ENCODE assay signal across 18 mouse cellular contexts in genomic region chr6:90429911-90430310, GRCm38 (mm10). TPM values are rescaled to one million over a fixed set of nuclear protein-coding genes. Genes with fewer than 3 reads are reported as not detected.
DNase-seq lines count a peak whose midpoint lies in the region; ATAC-seq and TF ChIP-seq lines count a peak whose summit lies in the region.
"Had no signal": no experiment of that assay in that cellular context is flagged by ENCODE, and none has a peak within 500 bp of the region (broad histone marks: within the 10 kb centered on the region; RNA-seq: fewer than 3 reads in every experiment).

No protein-coding gene starts in this region.

- no peak overlapping the region for H3K9ac ChIP-seq in midbrain, embryonic 14.5 days (replicated peaks; ENCODE audit: low read length)
- H3K9ac ChIP-seq in midbrain, embryonic 15.5 days, result no peak overlapping the region
- H3K9ac ChIP-seq in neural tube, embryonic 15.5 days (replicated peaks), result no peak overlapping the region
- H3K9ac ChIP-seq: limb, embryonic 13.5 days had no signal

- H3K4me3 ChIP-seq in layer of hippocampus, adult 2 months, result no peak overlapping the region
- no peak overlapping the region for H3K4me3 ChIP-seq in midbrain, embryonic 14.5 days (replicated peaks; ENCODE audit: low read depth, low read length)
- no peak overlapping the region for H3K4me3 ChIP-seq in midbrain, embryonic 15.5 days
- no peak overlapping the region for H3K4me3 ChIP-seq in left cerebral cortex, adult 2 months
- no peak overlapping the region for H3K4me3 ChIP-seq in neural tube, embryonic 15.5 days (replicated peaks)
- H3K4me3 ChIP-seq in limb, embryonic 10.5 days, result no peak overlapping the region
- H3K4me3 ChIP-seq: hindbrain, embryonic 10.5 days; limb, embryonic 13.5 days had no signal

- no peak for TF ChIP-seq CTCF in layer of hippocampus, adult 2 months (conservative IDR thresholded peaks at IDR 0.05)
- no peak for TF ChIP-seq CTCF in left cerebral cortex, adult 2 months (IDR thresholded peaks at IDR 0.05)

- H3K4me1 ChIP-seq in midbrain, embryonic 14.5 days (ENCODE audit: control insufficient read depth, insufficient read depth, low read length), result peaks cover 6% of the 10 kb centered on the region; the same call in 1 of the 2 replicates
- H3K4me1 ChIP-seq in midbrain, embryonic 15.5 days, result peaks cover 15% of the 10 kb centered on the region
- peaks cover 14% of the 10 kb centered on the region for H3K4me1 ChIP-seq in neural tube, embryonic 15.5 days
- peaks cover 14% of the 10 kb centered on the region for H3K4me1 ChIP-seq in limb, embryonic 10.5 days

- H3K27ac ChIP-seq in layer of hippocampus, adult 2 months, result peak overlapping the region; percentile 53
- no peak overlapping the region for H3K27ac ChIP-seq in midbrain, embryonic 14.5 days (replicated peaks; ENCODE audit: low read depth, low read length)
- H3K27ac ChIP-seq in midbrain, embryonic 15.5 days, result no peak overlapping the region
- peak overlapping the region; percentile 47 for H3K27ac ChIP-seq in left cerebral cortex, adult 2 months
- H3K27ac ChIP-seq in neural tube, embryonic 15.5 days (replicated peaks), result no peak overlapping the region
- no peak overlapping the region for H3K27ac ChIP-seq in limb, embryonic 10.5 days
- H3K27ac ChIP-seq: hindbrain, embryonic 10.5 days; limb, embryonic 13.5 days had no signal

- H3K9me3 ChIP-seq in midbrain, embryonic 14.5 days (ENCODE audit: control insufficient read depth, low read length), result no peaks in the 10 kb centered on the region
- no peaks in the 10 kb centered on the region for H3K9me3 ChIP-seq in midbrain, embryonic 15.5 days
- no peaks in the 10 kb centered on the region for H3K9me3 ChIP-seq in neural tube, embryonic 15.5 days (replicated peaks)
- no peaks in the 10 kb centered on the region for H3K9me3 ChIP-seq in limb, embryonic 10.5 days (replicated peaks)
- H3K9me3 ChIP-seq: hindbrain, embryonic 10.5 days; limb, embryonic 13.5 days had no signal

- H3K36me3 ChIP-seq in midbrain, embryonic 14.5 days (ENCODE audit: control insufficient read depth, insufficient read depth, low read length), result no peaks in the 10 kb centered on the region
- no peaks in the 10 kb centered on the region for H3K36me3 ChIP-seq in midbrain, embryonic 15.5 days (replicated peaks)
- no peaks in the 10 kb centered on the region for H3K36me3 ChIP-seq in neural tube, embryonic 15.5 days
- no peaks in the 10 kb centered on the region for H3K36me3 ChIP-seq in limb, embryonic 10.5 days
- H3K36me3 ChIP-seq: hindbrain, embryonic 10.5 days; limb, embryonic 13.5 days had no signal

- H3K4me2 ChIP-seq in midbrain, embryonic 14.5 days (ENCODE audit: low read length), result no peak overlapping the region
- no peak overlapping the region for H3K4me2 ChIP-seq in midbrain, embryonic 15.5 days
- no peak overlapping the region for H3K4me2 ChIP-seq in neural tube, embryonic 15.5 days
- H3K4me2 ChIP-seq: limb, embryonic 13.5 days had no signal

- intact Hi-C loops in left cerebral cortex, adult 2 months (cut with DNase I), result loop anchor here (5.0 to 10.0 kb wide), 3 partner anchors 82 to 755 kb away; no protein-coding TSS in a partner anchor
- intact Hi-C loops in left cerebral cortex, postnatal 36 days (cut with DNase I), result loop anchor here (5.0 to 10.0 kb wide), 2 partner anchors 102 to 755 kb away; no protein-coding TSS in a partner anchor

- no peak for ATAC-seq in midbrain, embryonic 14.5 days (ENCODE audit: low FRiP score, low TSS enrichment)
- no peak for ATAC-seq in midbrain, embryonic 15.5 days (replicated peaks)
- no peak for ATAC-seq in neural tube, embryonic 15.5 days (ENCODE audit: low FRiP score)
- ATAC-seq: forebrain, embryonic 14.5 days; inflammation-experienced regulatory T-cells, adult 6 months; midbrain, embryonic 16.5 days had no signal

- WGBS in midbrain, embryonic 14.5 days, result 49% methylated on average over 14 of the region's 14 CpGs
- 55% methylated on average over 14 of the region's 14 CpGs for WGBS in midbrain, embryonic 15.5 days
- WGBS in neural tube, embryonic 15.5 days, result 62% methylated on average over 14 of the region's 14 CpGs
- WGBS in limb, embryonic 10.5 days, result 90% methylated on average over 14 of the region's 14 CpGs

- no peaks in the 10 kb centered on the region; the same call in 1 of the 2 replicates for H3K27me3 ChIP-seq in midbrain, embryonic 14.5 days (ENCODE audit: control insufficient read depth, insufficient read depth, low read length)
- no peaks in the 10 kb centered on the region for H3K27me3 ChIP-seq in midbrain, embryonic 15.5 days (replicated peaks)
- peaks cover 10% of the 10 kb centered on the region; the same call in 1 of the 2 replicates for H3K27me3 ChIP-seq in neural tube, embryonic 15.5 days (replicated peaks)
- peaks cover 28% of the 10 kb centered on the region for H3K27me3 ChIP-seq in limb, embryonic 10.5 days (ENCODE audit: low read depth, poor library complexity, severe bottlenecking)

- no peak for DNase-seq in layer of hippocampus, adult 2 months (ENCODE audit: low spot score in 2 of 2)
- DNase-seq in layer of hippocampus, adult 9-10 months (ENCODE audit: low spot score), result no peak
- DNase-seq in midbrain, embryonic 14.5 days, result peak; percentile 41
- DNase-seq in left cerebral cortex, adult 2 months (ENCODE audit: extremely low spot score in 1 of 2, low spot score in 2 of 2), result peak in 1 of 2 experiments; percentile 51
- DNase-seq in left cerebral cortex, postnatal 36 days (ENCODE audit: low spot score in 2 of 2), result peak; percentile 54 to 70
- no peak for DNase-seq in limb, embryonic 10.5 days (ENCODE audit: low spot score)
- DNase-seq: cerebellum, postnatal 10 days; heart, adult 18-20 months; thymus, adult 18-20 months had no signal

RNA-seq across cellular contexts. Expression of gene Cfap100, which starts 1.3 kb away (rescaled TPM):
- total RNA-seq in layer of hippocampus, adult 2 months (2021), result 10 to 100 TPM; 16.3 to 18.7 TPM
- 7.2 and 11.1 TPM in 2 replicates for polyA plus RNA-seq in midbrain, embryonic 14.5 days (2014; fragmentation: Nextera tagmentation; extraction: Ambion mirVana)
- 7.8 and 8.1 TPM in 2 replicates for polyA plus RNA-seq in midbrain, embryonic 15.5 days (2015; fragmentation: Nextera tagmentation; extraction: Ambion mirVana)
- 1 to 10 TPM; 4.5 to 6.5 TPM for total RNA-seq in left cerebral cortex, adult 2 months (2021)
- total RNA-seq in left cerebral cortex, postnatal 36 days (2021), result 1 to 10 TPM; 5.3 to 7.4 TPM
- polyA plus RNA-seq in neural tube, embryonic 15.5 days (2015; fragmentation: Nextera tagmentation; extraction: Ambion mirVana), result 7.5 and 7.7 TPM in 2 replicates
- polyA plus RNA-seq in limb, embryonic 10.5 days (2016; fragmentation: Nextera tagmentation; extraction: Ambion mirVana), result 0.30 and 0.64 TPM in 2 replicates
- total RNA-seq: megakaryocyte, adult 5-6 weeks; MEL had no signal

RNA-seq across cellular contexts. Expression of gene Klf15, which starts 32.5 kb away (rescaled TPM):
- total RNA-seq in layer of hippocampus, adult 2 months (2021), result 10 to 100 TPM; 29.9 to 33.8 TPM
- 13.9 and 14.2 TPM in 2 replicates for polyA plus RNA-seq in midbrain, embryonic 14.5 days (2014; fragmentation: Nextera tagmentation; extraction: Ambion mirVana)
- polyA plus RNA-seq in midbrain, embryonic 15.5 days (2015; fragmentation: Nextera tagmentation; extraction: Ambion mirVana), result 13.6 and 15.5 TPM in 2 replicates
- 10 to 100 TPM; 29.0 to 34.4 TPM for total RNA-seq in left cerebral cortex, adult 2 months (2021)
- total RNA-seq in left cerebral cortex, postnatal 36 days (2021), result 10 to 100 TPM; 26.4 to 27.2 TPM
- polyA plus RNA-seq in neural tube, embryonic 15.5 days (2015; fragmentation: Nextera tagmentation; extraction: Ambion mirVana), result 16.9 and 18.5 TPM in 2 replicates
- polyA plus RNA-seq in limb, embryonic 10.5 days (2016; fragmentation: Nextera tagmentation; extraction: Ambion mirVana), result 4.3 and 7.5 TPM in 2 replicates
- total RNA-seq: megakaryocyte, adult 5-6 weeks; MEL had no signal
- polyA plus RNA-seq: inflammation-experienced regulatory T-cells, adult 6 months had no signal

RNA-seq across cellular contexts. Expression of gene Aldh1l1, which starts 56.3 kb away (rescaled TPM):
- 10 to 100 TPM; 39.3 to 45.2 TPM for total RNA-seq in layer of hippocampus, adult 2 months (2021)
- 44.5 and 51.9 TPM in 2 replicates for polyA plus RNA-seq in midbrain, embryonic 14.5 days (2014; fragmentation: Nextera tagmentation; extraction: Ambion mirVana)
- 49.9 and 58.7 TPM in 2 replicates for polyA plus RNA-seq in midbrain, embryonic 15.5 days (2015; fragmentation: Nextera tagmentation; extraction: Ambion mirVana)
- total RNA-seq in left cerebral cortex, adult 2 months (2021), result 10 to 100 TPM; 62.6 to 66.0 TPM
- 10 to 100 TPM; 56.0 to 67.0 TPM for total RNA-seq in left cerebral cortex, postnatal 36 days (2021)
- 60.1 and 68.2 TPM in 2 replicates for polyA plus RNA-seq in neural tube, embryonic 15.5 days (2015; fragmentation: Nextera tagmentation; extraction: Ambion mirVana)
- polyA plus RNA-seq in limb, embryonic 10.5 days (2016; fragmentation: Nextera tagmentation; extraction: Ambion mirVana), result 1.6 and 1.7 TPM in 2 replicates

Comparison
In these comparisons a context has a peak if more than half of its experiments do, and no peak if none do; other contexts are left out.
1. DNase-seq: peak in midbrain, embryonic 14.5 days (single experiment) and left cerebral cortex, postnatal 36 days (2 of 2); none in layer of hippocampus, adult 2 months (0 of 2), layer of hippocampus, adult 9-10 months (single experiment) and limb, embryonic 10.5 days (single experiment).
2. H3K27ac ChIP-seq: peak in layer of hippocampus, adult 2 months (single experiment) and left cerebral cortex, adult 2 months (single experiment); none in midbrain, embryonic 14.5 days (single experiment), midbrain, embryonic 15.5 days (single experiment), neural tube, embryonic 15.5 days (single experiment) and limb, embryonic 10.5 days (single experiment).
3. RNA of gene Aldh1l1, which starts 56.3 kb away (polyA plus RNA-seq): 60.1 to 68.2 TPM in neural tube, embryonic 15.5 days, 49.9 to 58.7 TPM in midbrain, embryonic 15.5 days and 44.5 to 51.9 TPM in midbrain, embryonic 14.5 days; 1.6 to 1.7 TPM in limb, embryonic 10.5 days; every median in the first group is over 10 times any median in the second.